ENCODE assay signal across 28 mouse cellular contexts in the genomic region with DNA sequence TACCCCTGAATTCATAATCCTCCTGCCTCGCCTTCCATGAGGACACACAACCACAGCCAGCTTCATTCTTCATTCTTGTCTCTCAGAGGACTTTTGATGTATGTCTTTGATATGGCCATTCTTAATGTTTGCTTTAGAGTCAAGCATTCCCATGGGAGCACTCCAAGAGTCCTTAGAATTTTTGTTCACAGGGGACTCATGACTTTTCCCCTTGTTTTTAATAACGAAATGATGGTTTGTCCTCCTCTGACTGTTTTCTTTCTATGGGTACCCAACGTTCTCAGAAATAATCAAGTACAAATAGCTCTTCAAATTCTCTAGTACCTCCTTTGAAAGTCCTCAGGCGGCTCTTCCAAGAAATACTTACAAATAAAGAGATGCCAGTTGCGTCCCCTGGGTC.
DNase-seq lines count a peak whose midpoint lies in the region; ATAC-seq and TF ChIP-seq lines count a peak whose summit lies in the region.
"Had no signal": no experiment of that assay in that cellular context is flagged by ENCODE, and none has a peak within 500 bp of the region (broad histone marks: within the 10 kb centered on the region; RNA-seq: fewer than 3 reads in every experiment).

No protein-coding gene starts in this region.

- no peaks in the 10 kb centered on the region for H3K4me1 ChIP-seq in lung, embryonic 14.5 days (ENCODE audit: insufficient read depth)
- H3K4me1 ChIP-seq in lung, embryonic 16.5 days (replicated peaks; ENCODE audit: control insufficient read depth, insufficient read depth, low read length), result peaks cover 4% of the 10 kb centered on the region; the same call in 1 of the 2 replicates
- peaks cover 5% of the 10 kb centered on the region for H3K4me1 ChIP-seq in heart, embryonic 12.5 days (replicated peaks)
- H3K4me1 ChIP-seq: embryonic facial prominence, embryonic 13.5 days; embryonic facial prominence, embryonic 15.5 days; forebrain, embryonic 10.5 days had no signal

- no peak overlapping the region for H3K4me3 ChIP-seq in lung, embryonic 14.5 days (ENCODE audit: low read depth, low read length)
- no peak overlapping the region for H3K4me3 ChIP-seq in lung, embryonic 16.5 days (ENCODE audit: low read length)
- no peak overlapping the region for H3K4me3 ChIP-seq in heart, embryonic 12.5 days
- H3K4me3 ChIP-seq: embryonic facial prominence, embryonic 13.5 days; embryonic facial prominence, embryonic 15.5 days; erythroblast, embryonic 14.5 days; forebrain, embryonic 10.5 days; forebrain, embryonic 12.5 days had no signal

- peak; percentile 53; the same call in 1 of the 2 replicates for ATAC-seq in lung, embryonic 14.5 days (ENCODE audit: insufficient read depth)
- peak; percentile 85 for ATAC-seq in lung, embryonic 16.5 days (ENCODE audit: low read depth)
- no peak for ATAC-seq in heart, embryonic 12.5 days (ENCODE audit: insufficient number of reproducible peaks, low FRiP score)
- ATAC-seq: activated CD4-positive, CD25-positive, alpha-beta regulatory T cell, adult 4 months; CD4-positive, CD25-positive, alpha-beta regulatory T cell, adult 4 months; forebrain, embryonic 14.5 days; Patski had no signal

- WGBS in lung, embryonic 14.5 days, result 50% methylated on average over 5 of the region's 5 CpGs
- 44% methylated on average over 5 of the region's 5 CpGs for WGBS in lung, embryonic 16.5 days
- WGBS in heart, embryonic 12.5 days, result 69% methylated on average over 5 of the region's 5 CpGs

- no peak for TF ChIP-seq CTCF in lung, embryonic 14.5 days (IDR thresholded peaks at IDR 0.05; ENCODE audit: low read depth)

- no peak overlapping the region for H3K9ac ChIP-seq in lung, embryonic 14.5 days
- no peak overlapping the region for H3K9ac ChIP-seq in lung, embryonic 16.5 days (ENCODE audit: low read length)
- H3K9ac ChIP-seq in heart, embryonic 12.5 days, result no peak overlapping the region
- H3K9ac ChIP-seq: embryonic facial prominence, embryonic 13.5 days; embryonic facial prominence, embryonic 15.5 days; forebrain, embryonic 12.5 days had no signal

- no peaks in the 10 kb centered on the region for H3K9me3 ChIP-seq in lung, embryonic 14.5 days (ENCODE audit: low read depth, low read length)
- no peaks in the 10 kb centered on the region for H3K9me3 ChIP-seq in lung, embryonic 16.5 days (ENCODE audit: control insufficient read depth, low read length)
- H3K9me3 ChIP-seq in heart, embryonic 12.5 days (replicated peaks), result 0 out of 2 replicates have a peak, but pooled peaks cover 3% of the 10 kb centered on the region
- H3K9me3 ChIP-seq: embryonic facial prominence, embryonic 13.5 days; embryonic facial prominence, embryonic 15.5 days; forebrain, embryonic 10.5 days; forebrain, embryonic 12.5 days had no signal

- H3K27ac ChIP-seq in lung, embryonic 14.5 days (ENCODE audit: low read depth), result no peak overlapping the region
- H3K27ac ChIP-seq in lung, embryonic 16.5 days (ENCODE audit: low read length), result no peak overlapping the region
- H3K27ac ChIP-seq in heart, embryonic 12.5 days (ENCODE audit: poor library complexity, severe bottlenecking), result no peak overlapping the region
- H3K27ac ChIP-seq: embryonic facial prominence, embryonic 13.5 days; embryonic facial prominence, embryonic 15.5 days; forebrain, embryonic 10.5 days; forebrain, embryonic 12.5 days had no signal

- H3K4me2 ChIP-seq in lung, embryonic 14.5 days, result no peak overlapping the region
- no peak overlapping the region for H3K4me2 ChIP-seq in lung, embryonic 16.5 days (ENCODE audit: low read depth, low read length)
- H3K4me2 ChIP-seq in heart, embryonic 12.5 days, result no peak overlapping the region
- H3K4me2 ChIP-seq: embryonic facial prominence, embryonic 13.5 days; embryonic facial prominence, embryonic 15.5 days; forebrain, embryonic 12.5 days had no signal

- no peaks in the 10 kb centered on the region for H3K36me3 ChIP-seq in lung, embryonic 14.5 days (ENCODE audit: insufficient read depth)
- no peaks in the 10 kb centered on the region for H3K36me3 ChIP-seq in lung, embryonic 16.5 days (ENCODE audit: control insufficient read depth, insufficient read depth, low read length)
- H3K36me3 ChIP-seq in heart, embryonic 12.5 days, result no peaks in the 10 kb centered on the region
- H3K36me3 ChIP-seq: embryonic facial prominence, embryonic 13.5 days; embryonic facial prominence, embryonic 15.5 days; forebrain, embryonic 10.5 days; forebrain, embryonic 12.5 days; G1E had no signal

- peak; percentile 33 for DNase-seq in lung, embryonic 14.5 days
- DNase-seq in lung, postnatal 14 days, result no peak
- no peak for DNase-seq in lung, postnatal 4 days
- peak; percentile 51 for DNase-seq in lung, postnatal 25 days (ENCODE audit: low spot score)
- DNase-seq in urinary bladder, adult 2 months (ENCODE audit: low spot score), result no peak
- DNase-seq: adrenal gland, adult 8-10 months; adrenal gland, postnatal 14 days; adrenal gland, postnatal 36 days; B cell, adult 2 months; cerebellum, adult 11-12 months; cerebellum, adult 2 months; cerebellum, adult 9-11 months; cerebellum, postnatal 14 days; cerebellum, postnatal 36 days; embryo, embryonic 11 days had no signal

- H3K27me3 ChIP-seq in lung, embryonic 14.5 days (ENCODE audit: insufficient read depth, low read length), result no peaks in the 10 kb centered on the region
- no peaks in the 10 kb centered on the region for H3K27me3 ChIP-seq in lung, embryonic 16.5 days (ENCODE audit: control insufficient read depth, insufficient read depth, low read depth, low read length)
- no peaks in the 10 kb centered on the region for H3K27me3 ChIP-seq in heart, embryonic 12.5 days (replicated peaks)
- H3K27me3 ChIP-seq: CH12.LX; embryonic facial prominence, embryonic 13.5 days; embryonic facial prominence, embryonic 15.5 days; Patski had no signal

Comparison
In these comparisons a context has a peak if more than half of its experiments do, and no peak if none do; other contexts are left out.
1. DNase-seq: peak in lung, embryonic 14.5 days (single experiment) and lung, postnatal 25 days (single experiment); none in lung, postnatal 14 days (single experiment), lung, postnatal 4 days (0 of 2) and urinary bladder, adult 2 months (single experiment).